Mouse (Mus musculus): ENCODE data around the gene Ppp1r12b. TPM values are rescaled to one million over a fixed set of nuclear protein-coding genes. Genes with fewer than 3 reads are reported as not detected.
A peak's percentile ranks its signal among the peaks of the same experiment; 100 is the strongest.

Gene Ppp1r12b
- polyA plus RNA-seq, 1 experiment, result 16.0 TPM

- no peaks in the 10 kb centered on the region for H3K36me3 ChIP-seq (ENCODE audit: control insufficient read depth, insufficient read depth, low read length)
- H3K27ac ChIP-seq (ENCODE audit: control insufficient read depth, insufficient read depth, low read length), result no peak overlapping the region
- no peak for DNase-seq
- TF ChIP-seq POLR2A (IDR thresholded peaks at IDR 0.05; ENCODE audit: control insufficient read depth, extremely low read depth, insufficient read depth, low read length, poor library complexity) (no peak), CTCF (IDR thresholded peaks at IDR 0.05; ENCODE audit: borderline replicate concordance, control insufficient read depth, extremely low read depth, insufficient read depth, low read length, poor library complexity) (no peak)
- 85% methylated on average over 7 of the region's 7 CpGs for WGBS
- no peaks in the 10 kb centered on the region for H3K4me1 ChIP-seq (replicated peaks; ENCODE audit: control insufficient read depth, insufficient read depth, low read length)
- H3K4me3 ChIP-seq (ENCODE audit: control insufficient read depth, insufficient read depth, low read length), result no peak overlapping the region
- no peaks in the 10 kb centered on the region for H3K27me3 ChIP-seq (ENCODE audit: control insufficient read depth, insufficient read depth, low read length)
Observed at GRCm38 (mm10) chr1:134788096-134788495, 167.6 kb downstream of the Ppp1r12b start.

- 87% methylated on average over 1 of the region's 1 CpGs for WGBS
Observed at GRCm38 (mm10) chr1:134784911-134785310, 170.8 kb downstream of the Ppp1r12b start.

GRCm38 (mm10) chr1:134784481-134784880 lies 171.3 kb downstream of the Ppp1r12b start:
- Histone ChIP-seq H3K36me3 (ENCODE audit: control insufficient read depth, insufficient read depth, low read length) (no peaks in the 10 kb centered on the region), H3K27ac (ENCODE audit: control insufficient read depth, insufficient read depth, low read length) (no peak overlapping the region)
- 82% methylated on average over 6 of the region's 6 CpGs for WGBS

More at GRCm38 (mm10) chr1:134784911-134785310, 170.8 kb downstream of the Ppp1r12b start:
- no peak for DNase-seq
- H3K27me3 ChIP-seq (ENCODE audit: control insufficient read depth, insufficient read depth, low read length), result no peaks in the 10 kb centered on the region
- no peaks in the 10 kb centered on the region for H3K36me3 ChIP-seq (ENCODE audit: control insufficient read depth, insufficient read depth, low read length)
- H3K4me1 ChIP-seq (replicated peaks; ENCODE audit: control insufficient read depth, insufficient read depth, low read length), result no peaks in the 10 kb centered on the region
- no peak for TF ChIP-seq CTCF (IDR thresholded peaks at IDR 0.05; ENCODE audit: borderline replicate concordance, control insufficient read depth, extremely low read depth, insufficient read depth, low read length, poor library complexity)
- no peak for TF ChIP-seq POLR2A (IDR thresholded peaks at IDR 0.05; ENCODE audit: control insufficient read depth, extremely low read depth, insufficient read depth, low read length, poor library complexity)
- H3K4me3 ChIP-seq (ENCODE audit: control insufficient read depth, insufficient read depth, low read length), result no peak overlapping the region
- H3K27ac ChIP-seq (ENCODE audit: control insufficient read depth, insufficient read depth, low read length), result no peak overlapping the region

DNA sequence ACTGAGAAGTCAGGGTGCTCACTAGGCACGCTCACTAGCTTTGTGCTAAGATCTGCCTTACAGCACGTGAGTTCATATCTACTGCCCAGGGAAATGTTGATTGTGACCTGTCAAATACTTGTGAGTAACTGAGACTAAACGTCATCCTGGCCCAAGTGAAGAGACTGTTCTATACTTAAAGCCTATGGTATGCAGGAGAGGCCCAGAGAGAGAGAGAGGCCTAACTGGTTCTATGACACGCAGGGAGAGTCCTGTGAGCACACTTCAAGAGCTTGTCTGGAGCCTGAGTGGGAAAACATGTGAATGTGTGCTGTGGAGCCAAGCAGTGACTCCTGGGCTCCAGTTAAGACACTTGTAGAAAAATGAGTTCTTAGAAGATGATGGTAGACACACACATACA lies 171.8 kb downstream of the Ppp1r12b start:
- no peaks in the 10 kb centered on the region for H3K36me3 ChIP-seq (ENCODE audit: control insufficient read depth, insufficient read depth, low read length)
- H3K27me3 ChIP-seq (ENCODE audit: control insufficient read depth, insufficient read depth, low read length), result no peaks in the 10 kb centered on the region
- no peak overlapping the region for H3K4me3 ChIP-seq (ENCODE audit: control insufficient read depth, insufficient read depth, low read length)
- H3K4me1 ChIP-seq (replicated peaks; ENCODE audit: control insufficient read depth, insufficient read depth, low read length), result no peaks in the 10 kb centered on the region
- 93% methylated on average over 4 of the region's 4 CpGs for WGBS
- H3K27ac ChIP-seq (ENCODE audit: control insufficient read depth, insufficient read depth, low read length), result no peak overlapping the region
- TF ChIP-seq POLR2A (IDR thresholded peaks at IDR 0.05; ENCODE audit: control insufficient read depth, extremely low read depth, insufficient read depth, low read length, poor library complexity) (no peak), CTCF (IDR thresholded peaks at IDR 0.05; ENCODE audit: borderline replicate concordance, control insufficient read depth, extremely low read depth, insufficient read depth, low read length, poor library complexity) (no peak)
- DNase-seq, result no peak

More at GRCm38 (mm10) chr1:134784481-134784880, 171.3 kb downstream of the Ppp1r12b start:
- Histone ChIP-seq H3K27me3 (ENCODE audit: control insufficient read depth, insufficient read depth, low read length) (no peaks in the 10 kb centered on the region), H3K4me3 (ENCODE audit: control insufficient read depth, insufficient read depth, low read length) (no peak overlapping the region), H3K4me1 (replicated peaks; ENCODE audit: control insufficient read depth, insufficient read depth, low read length) (no peaks in the 10 kb centered on the region)
- DNase-seq, result no peak
- TF ChIP-seq POLR2A (IDR thresholded peaks at IDR 0.05; ENCODE audit: control insufficient read depth, extremely low read depth, insufficient read depth, low read length, poor library complexity) (no peak), CTCF (IDR thresholded peaks at IDR 0.05; ENCODE audit: borderline replicate concordance, control insufficient read depth, extremely low read depth, insufficient read depth, low read length, poor library complexity) (no peak)

DNA sequence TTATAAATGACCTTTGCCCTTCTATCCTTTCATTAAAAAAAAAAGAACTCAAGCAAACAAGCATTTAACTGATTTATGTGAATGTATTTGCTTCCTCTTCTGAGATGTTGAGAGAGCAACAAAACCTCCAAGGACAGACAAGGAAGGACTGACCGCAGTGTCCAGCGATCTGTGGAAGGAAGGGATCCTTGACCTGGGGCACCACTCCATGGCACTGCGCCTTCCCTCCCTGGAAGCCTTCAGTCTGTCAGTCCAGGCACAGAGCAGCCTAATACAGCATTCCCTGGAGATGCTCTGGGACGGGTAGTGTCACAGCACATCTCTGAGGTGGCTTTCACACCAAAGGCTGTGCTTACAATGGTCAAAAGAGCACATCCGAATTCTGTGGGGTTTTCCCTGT lies 172.9 kb downstream of the Ppp1r12b start:
- TF ChIP-seq CTCF (IDR thresholded peaks at IDR 0.05; ENCODE audit: borderline replicate concordance, control insufficient read depth, extremely low read depth, insufficient read depth, low read length, poor library complexity), result no peak
- no peak for TF ChIP-seq POLR2A (IDR thresholded peaks at IDR 0.05; ENCODE audit: control insufficient read depth, extremely low read depth, insufficient read depth, low read length, poor library complexity)
- H3K27ac ChIP-seq (ENCODE audit: control insufficient read depth, insufficient read depth, low read length), result no peak overlapping the region
- H3K4me3 ChIP-seq (ENCODE audit: control insufficient read depth, insufficient read depth, low read length), result no peak overlapping the region
- 96% methylated on average over 5 of the region's 5 CpGs for WGBS
- no peaks in the 10 kb centered on the region for H3K27me3 ChIP-seq (ENCODE audit: control insufficient read depth, insufficient read depth, low read length)
- H3K4me1 ChIP-seq (replicated peaks; ENCODE audit: control insufficient read depth, insufficient read depth, low read length), result peaks cover 4% of the 10 kb centered on the region
- no peaks in the 10 kb centered on the region for H3K36me3 ChIP-seq (ENCODE audit: control insufficient read depth, insufficient read depth, low read length)
- DNase-seq, result no peak

GRCm38 (mm10) chr1:134777936-134778548 lies 177.7 kb downstream of the Ppp1r12b start:
- no peak for TF ChIP-seq CTCF (IDR thresholded peaks at IDR 0.05; ENCODE audit: borderline replicate concordance, control insufficient read depth, extremely low read depth, insufficient read depth, low read length, poor library complexity)
- no peak for TF ChIP-seq POLR2A (IDR thresholded peaks at IDR 0.05; ENCODE audit: control insufficient read depth, extremely low read depth, insufficient read depth, low read length, poor library complexity)

More at GRCm38 (mm10) chr1:134777936-134778548, 177.7 kb downstream of the Ppp1r12b start:
- Histone ChIP-seq H3K27ac (ENCODE audit: control insufficient read depth, insufficient read depth, low read length) (no peak overlapping the region; the same call in 1 of the 2 replicates), H3K36me3 (ENCODE audit: control insufficient read depth, insufficient read depth, low read length) (peaks cover 14% of the 10 kb centered on the region), H3K27me3 (ENCODE audit: control insufficient read depth, insufficient read depth, low read length) (no peaks in the 10 kb centered on the region), H3K4me3 (ENCODE audit: control insufficient read depth, insufficient read depth, low read length) (no peak overlapping the region), H3K4me1 (replicated peaks; ENCODE audit: control insufficient read depth, insufficient read depth, low read length) (peaks cover 8% of the 10 kb centered on the region)
- 15% methylated on average over 13 of the region's 13 CpGs for WGBS
- peak; percentile 40 for DNase-seq
